27 mouse cellular contexts compared by ENCODE assay signal in the genomic region with DNA sequence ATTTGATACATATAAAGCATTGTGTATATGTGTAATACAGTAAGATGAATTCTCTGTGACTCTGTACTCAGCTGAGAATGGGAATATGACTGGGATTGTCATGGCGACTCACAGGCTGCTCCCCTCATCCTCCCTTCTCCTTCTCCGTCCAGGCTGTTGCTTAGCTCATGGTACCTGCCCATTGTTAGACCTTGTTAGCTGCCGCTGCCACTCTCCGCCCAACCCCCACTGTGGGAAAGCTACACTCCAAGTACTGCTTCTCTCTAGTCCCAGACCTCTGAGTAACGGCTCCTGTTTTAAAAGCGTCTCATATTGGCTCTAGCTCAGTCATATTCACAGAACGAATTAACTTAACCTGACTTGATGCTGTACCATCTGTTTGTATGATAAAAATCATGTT. TPM values are rescaled to one million over a fixed set of nuclear protein-coding genes. Genes with fewer than 3 reads are reported as not detected.
DNase-seq lines count a peak whose midpoint lies in the region; ATAC-seq and TF ChIP-seq lines count a peak whose summit lies in the region.
"Had no signal": no experiment of that assay in that cellular context is flagged by ENCODE, and none has a peak within 500 bp of the region (broad histone marks: within the 10 kb centered on the region; RNA-seq: fewer than 3 reads in every experiment).

No protein-coding gene starts in this region.

- DNase-seq in heart, adult 11 months = peak; percentile 76
- no peak for DNase-seq in heart, postnatal 10 days
- DNase-seq: adrenal gland, adult 8-10 months; adrenal gland, postnatal 14 days; adrenal gland, postnatal 36 days; B cell, adult 2 months; cerebellum, adult 11-12 months; cerebellum, adult 2 months; cerebellum, adult 9-10 months; cerebellum, postnatal 10 days; cerebellum, postnatal 25 days had no signal

- H3K27me3 ChIP-seq in intestine, postnatal 0 days (replicated peaks; ENCODE audit: control insufficient read depth, insufficient read depth, low read length) = no peaks in the 10 kb centered on the region
- H3K27me3 ChIP-seq in intestine, embryonic 16.5 days (replicated peaks; ENCODE audit: control insufficient read depth, insufficient read depth, low read length) = no peaks in the 10 kb centered on the region
- H3K27me3 ChIP-seq in liver, embryonic 16.5 days (ENCODE audit: control insufficient read depth, insufficient read depth, low read depth, low read length) = no peaks in the 10 kb centered on the region
- H3K27me3 ChIP-seq in liver, embryonic 12.5 days (replicated peaks) = no peaks in the 10 kb centered on the region
- no peaks in the 10 kb centered on the region for H3K27me3 ChIP-seq in small intestine, adult 2 months (ENCODE audit: control insufficient read depth, insufficient read depth, low read length)
- H3K27me3 ChIP-seq: CH12.LX; embryonic facial prominence, embryonic 12.5 days; forebrain, embryonic 13.5 days; Patski had no signal

- no peak for ATAC-seq in intestine, postnatal 0 days
- ATAC-seq in intestine, embryonic 16.5 days = no peak
- ATAC-seq in liver, embryonic 16.5 days (ENCODE audit: low read depth) = no peak
- no peak for ATAC-seq in liver, embryonic 12.5 days
- ATAC-seq: activated CD4-positive, CD25-positive, alpha-beta regulatory T cell, adult 4 months; CD4-positive, CD25-positive, alpha-beta regulatory T cell, adult 4 months; forebrain, embryonic 13.5 days; Patski had no signal

- no peak overlapping the region for H3K9ac ChIP-seq in intestine, postnatal 0 days (ENCODE audit: low read depth, low read length)
- H3K9ac ChIP-seq in intestine, embryonic 16.5 days (ENCODE audit: low read depth, low read length) = no peak overlapping the region
- no peak overlapping the region for H3K9ac ChIP-seq in liver, embryonic 16.5 days (ENCODE audit: low read depth, low read length)
- H3K9ac ChIP-seq in liver, embryonic 12.5 days = no peak overlapping the region
- H3K9ac ChIP-seq: embryonic facial prominence, embryonic 12.5 days; forebrain, embryonic 13.5 days had no signal

- H3K4me3 ChIP-seq in intestine, postnatal 0 days (ENCODE audit: low read depth, low read length) = no peak overlapping the region
- H3K4me3 ChIP-seq in intestine, embryonic 16.5 days (ENCODE audit: low read length) = no peak overlapping the region
- H3K4me3 ChIP-seq in liver, embryonic 16.5 days (ENCODE audit: low read depth, low read length) = no peak overlapping the region
- H3K4me3 ChIP-seq in liver, embryonic 12.5 days = no peak overlapping the region
- no peak overlapping the region for H3K4me3 ChIP-seq in small intestine, adult 2 months (ENCODE audit: low read depth, low read length)
- H3K4me3 ChIP-seq: embryonic facial prominence, embryonic 10.5 days; embryonic facial prominence, embryonic 12.5 days; forebrain, embryonic 13.5 days had no signal

- 59% methylated on average over 7 of the region's 7 CpGs for WGBS in intestine, postnatal 0 days
- WGBS in intestine, embryonic 16.5 days = 54% methylated on average over 7 of the region's 7 CpGs
- WGBS in liver, embryonic 16.5 days (ENCODE audit: insufficient replicate concordance) = 51% methylated on average over 7 of the region's 7 CpGs
- WGBS in liver, embryonic 12.5 days (ENCODE audit: insufficient replicate concordance) = 54% methylated on average over 7 of the region's 7 CpGs
- 82% methylated on average over 7 of the region's 7 CpGs for WGBS in small intestine, adult 2 months

- no peaks in the 10 kb centered on the region for H3K9me3 ChIP-seq in intestine, postnatal 0 days (ENCODE audit: control insufficient read depth)
- H3K9me3 ChIP-seq in intestine, embryonic 16.5 days (ENCODE audit: control insufficient read depth, low read length) = no peaks in the 10 kb centered on the region
- H3K9me3 ChIP-seq in liver, embryonic 16.5 days (replicated peaks; ENCODE audit: control insufficient read depth, low read length) = no peaks in the 10 kb centered on the region
- no peaks in the 10 kb centered on the region for H3K9me3 ChIP-seq in liver, embryonic 12.5 days (replicated peaks)
- H3K9me3 ChIP-seq: embryonic facial prominence, embryonic 10.5 days; embryonic facial prominence, embryonic 12.5 days; forebrain, embryonic 13.5 days had no signal

- no peaks in the 10 kb centered on the region for H3K36me3 ChIP-seq in intestine, postnatal 0 days (ENCODE audit: control insufficient read depth, insufficient read depth)
- H3K36me3 ChIP-seq in intestine, embryonic 16.5 days (ENCODE audit: control insufficient read depth, insufficient read depth, low read length) = no peaks in the 10 kb centered on the region
- H3K36me3 ChIP-seq in liver, embryonic 16.5 days (ENCODE audit: control insufficient read depth, insufficient read depth) = no peaks in the 10 kb centered on the region
- no peaks in the 10 kb centered on the region for H3K36me3 ChIP-seq in liver, embryonic 12.5 days
- no peaks in the 10 kb centered on the region for H3K36me3 ChIP-seq in small intestine, adult 2 months (ENCODE audit: control insufficient read depth, insufficient read depth, low read length)
- H3K36me3 ChIP-seq: embryonic facial prominence, embryonic 10.5 days; embryonic facial prominence, embryonic 12.5 days; G1E had no signal

- H3K4me2 ChIP-seq in intestine, postnatal 0 days (replicated peaks; ENCODE audit: low read depth) = no peak overlapping the region
- H3K4me2 ChIP-seq in intestine, embryonic 16.5 days (ENCODE audit: low read depth, low read length) = no peak overlapping the region
- 0 out of 2 replicates have a peak overlapping the region, but pooled peaks have one; percentile 0 for H3K4me2 ChIP-seq in liver, embryonic 16.5 days (ENCODE audit: low read depth, low read length)
- no peak overlapping the region for H3K4me2 ChIP-seq in liver, embryonic 12.5 days
- H3K4me2 ChIP-seq: embryonic facial prominence, embryonic 12.5 days; forebrain, embryonic 13.5 days had no signal

- TF ChIP-seq POLR2A in small intestine, adult 2 months (IDR thresholded peaks at IDR 0.05; ENCODE audit: low read depth, low read length) = no peak

- TF ChIP-seq CTCF in intestine, postnatal 0 days (IDR thresholded peaks at IDR 0.05; ENCODE audit: low read depth) = no peak
- no peak for TF ChIP-seq CTCF in small intestine, adult 2 months (IDR thresholded peaks at IDR 0.05; ENCODE audit: extremely low read depth, insufficient read length, insufficient replicate concordance, low read depth, low read length)

- intact Hi-C loops in heart, postnatal 10 days (cut with DNase I) = no loop called here

- peaks cover 4% of the 10 kb centered on the region for H3K4me1 ChIP-seq in intestine, postnatal 0 days (replicated peaks; ENCODE audit: control insufficient read depth, insufficient read depth, low read length)
- no peaks in the 10 kb centered on the region for H3K4me1 ChIP-seq in intestine, embryonic 16.5 days (ENCODE audit: control insufficient read depth, insufficient read depth, low read length)
- H3K4me1 ChIP-seq in liver, embryonic 16.5 days (ENCODE audit: control insufficient read depth, low read depth, low read length) = no peaks in the 10 kb centered on the region
- 0 out of 2 replicates have a peak, but pooled peaks cover 3% of the 10 kb centered on the region for H3K4me1 ChIP-seq in liver, embryonic 12.5 days
- H3K4me1 ChIP-seq in small intestine, adult 2 months (ENCODE audit: control insufficient read depth, insufficient read depth, insufficient read length, low read length) = peaks cover 14% of the 10 kb centered on the region; the same call in 1 of the 2 replicates
- H3K4me1 ChIP-seq: forebrain, embryonic 13.5 days had no signal

- 0 out of 2 replicates have a peak overlapping the region, but pooled peaks have one; percentile 4 for H3K27ac ChIP-seq in intestine, postnatal 0 days (ENCODE audit: low read depth, low read length)
- no peak overlapping the region for H3K27ac ChIP-seq in intestine, embryonic 16.5 days (ENCODE audit: low read length)
- no peak overlapping the region for H3K27ac ChIP-seq in liver, embryonic 16.5 days (ENCODE audit: low read length)
- H3K27ac ChIP-seq in liver, embryonic 12.5 days = no peak overlapping the region
- peak overlapping the region; percentile 25; the same call in 1 of the 2 replicates for H3K27ac ChIP-seq in small intestine, adult 2 months (ENCODE audit: insufficient read depth, low read depth, low read length)
- H3K27ac ChIP-seq: embryonic facial prominence, embryonic 10.5 days; embryonic facial prominence, embryonic 12.5 days; forebrain, embryonic 13.5 days had no signal

RNA-seq across cellular contexts. Expression of a gene that starts 9.3 kb away (rescaled TPM):
- total RNA-seq in heart, postnatal 10 days (2021) = under 1 TPM in 1 of 2 experiments, not detected in 1; 0.27 TPM
- polyA plus RNA-seq in intestine, postnatal 0 days (2015; fragmentation: Nextera tagmentation; extraction: Ambion mirVana) = 2.7 and 4.0 TPM in 2 replicates
- polyA plus RNA-seq in intestine, embryonic 16.5 days (2015; fragmentation: Nextera tagmentation; extraction: Ambion mirVana) = 5.9 and 9.0 TPM in 2 replicates
- 40.0 and 44.5 TPM in 2 replicates for polyA plus RNA-seq in liver, embryonic 16.5 days (2015; fragmentation: Nextera tagmentation; extraction: Ambion mirVana)
- polyA plus RNA-seq in liver, embryonic 12.5 days (2016; fragmentation: Nextera tagmentation; extraction: Ambion mirVana) = 5.4 and 6.2 TPM in 2 replicates
- polyA plus RNA-seq in small intestine, adult 2 months (2012; rRNA removed) = 0.37 and 0.71 TPM in 2 replicates
- polyA plus RNA-seq: activated CD4-positive, CD25-positive, alpha-beta regulatory T cell, adult 4 months; CD4-positive, CD25-positive, alpha-beta regulatory T cell, adult 4 months; cerebellum, adult 2 months; embryonic facial prominence, embryonic 10.5 days; embryonic facial prominence, embryonic 12.5 days; embryonic facial prominence, embryonic 14.5 days; forebrain, embryonic 11.5 days; forebrain, embryonic 13.5 days; G1E had no signal

RNA-seq across cellular contexts. Expression of a gene that starts 33.4 kb away (rescaled TPM):
- not detected for total RNA-seq in heart, postnatal 10 days (2021)
- polyA plus RNA-seq in intestine, postnatal 0 days (2015; fragmentation: Nextera tagmentation; extraction: Ambion mirVana) = 14.3 and 18.7 TPM in 2 replicates
- polyA plus RNA-seq in intestine, embryonic 16.5 days (2015; fragmentation: Nextera tagmentation; extraction: Ambion mirVana) = 27.7 and 32.4 TPM in 2 replicates
- polyA plus RNA-seq in liver, embryonic 16.5 days (2015; fragmentation: Nextera tagmentation; extraction: Ambion mirVana) = 97.2 and 112 TPM in 2 replicates
- 42.8 and 45.8 TPM in 2 replicates for polyA plus RNA-seq in liver, embryonic 12.5 days (2016; fragmentation: Nextera tagmentation; extraction: Ambion mirVana)
- polyA plus RNA-seq in small intestine, adult 2 months (2012; rRNA removed) = 0.96 and 11.3 TPM in 2 replicates
- total RNA-seq: adrenal gland, adult 18-20 months; G1E had no signal
- polyA plus RNA-seq: CD4-positive, CD25-positive, alpha-beta regulatory T cell, adult 4 months; embryonic facial prominence, embryonic 12.5 days; G1E had no signal

RNA-seq across cellular contexts. Expression of a gene that starts 49.8 kb away (rescaled TPM):
- 1 to 10 TPM; 5.7 to 9.1 TPM for total RNA-seq in heart, postnatal 10 days (2021)
- polyA plus RNA-seq in intestine, postnatal 0 days (2015; fragmentation: Nextera tagmentation; extraction: Ambion mirVana) = 21.0 and 24.3 TPM in 2 replicates
- 43.9 and 45.3 TPM in 2 replicates for polyA plus RNA-seq in intestine, embryonic 16.5 days (2015; fragmentation: Nextera tagmentation; extraction: Ambion mirVana)
- polyA plus RNA-seq in liver, embryonic 16.5 days (2015; fragmentation: Nextera tagmentation; extraction: Ambion mirVana) = 19.2 and 20.2 TPM in 2 replicates
- 17.9 and 19.0 TPM in 2 replicates for polyA plus RNA-seq in liver, embryonic 12.5 days (2016; fragmentation: Nextera tagmentation; extraction: Ambion mirVana)
- 4.1 and 10.9 TPM in 2 replicates for polyA plus RNA-seq in small intestine, adult 2 months (2012; rRNA removed)

Comparison
In these comparisons a context has a peak if more than half of its experiments do, and no peak if none do; other contexts are left out.
1. H3K27ac ChIP-seq: peak in intestine, postnatal 0 days (single experiment) and small intestine, adult 2 months (single experiment); none in intestine, embryonic 16.5 days (single experiment), liver, embryonic 16.5 days (single experiment) and liver, embryonic 12.5 days (single experiment).